Mouse (Mus musculus) megakaryocyte-erythroid progenitor cell, adult 5-6 weeks (primary cell): ENCODE measurements around the gene Cnot10. TPM values are rescaled to one million over a fixed set of nuclear protein-coding genes. Genes with fewer than 3 reads are reported as not detected.

Experiments
- ATAC-seq: replicated peaks from 2 replicates; pipeline ENCODE4 v1.8.0; 2016; ENCODE audit warnings: mild to moderate bottlenecking, inconsistent platforms; ENCODE audit not compliant: severe bottlenecking, poor library complexity, low FRiP score, low TSS enrichment
- total RNA-seq, 2 experiments: library from RNA; stranded (forward) in 1 of 2; stranded (reverse) in 1 of 2; fragments of 200-1000, 215-1000 nt in 1 of 2; fragments of >200 nt in 1 of 2; fragmentation: Nextera tagmentation in 1 of 2; gene quantifications; 2 replicates each; pipeline ENCODE4 v1.2.3; 2014 to 2017

Cnot10 gene
- total RNA-seq, 2 experiments from 2014 or later = 44.7 to 65.3 TPM

- no peak for ATAC-seq
These were observed 36.0 kb downstream of the Cnot10 start for GRCm38 (mm10) chr9:114603876-114604540.

GRCm38 (mm10) chr9:114601096-114601495 lies 38.9 kb downstream of the Cnot10 start:
- no peak for ATAC-seq

GRCm38 (mm10) chr9:114585017-114585345 lies 55.0 kb downstream of the Cnot10 start:
- peak; percentile 51; the same call in 1 of the 2 replicates for ATAC-seq

GRCm38 (mm10) chr9:114584183-114585016 lies 55.6 kb downstream of the Cnot10 start:
- ATAC-seq = peak; percentile 40; the same call in 1 of the 2 replicates

GRCm38 (mm10) chr9:114583812-114584182 lies 56.2 kb downstream of the Cnot10 start:
- ATAC-seq = peak; percentile 11; the same call in 1 of the 2 replicates

- ATAC-seq = peak; percentile 77
These were observed 61.3 kb downstream of the Cnot10 start for GRCm38 (mm10) chr9:114578646-114579045.

- ATAC-seq = no peak
These were observed 64.0 kb downstream of the Cnot10 start for GRCm38 (mm10) chr9:114576001-114576400.

GRCm38 (mm10) chr9:114573528-114573927 lies 66.5 kb downstream of the Cnot10 start:
- ATAC-seq = no peak

GRCm38 (mm10) chr9:114568682-114569474 lies 71.1 kb downstream of the Cnot10 start:
- no peak for ATAC-seq

GRCm38 (mm10) chr9:114564667-114565066 lies 75.3 kb downstream of the Cnot10 start:
- ATAC-seq = no peak

- no peak for ATAC-seq
These were observed 76.0 kb downstream of the Cnot10 start, which contains the start of gene Trim71 for GRCm38 (mm10) chr9:114563761-114564606. Trim71 (minus strand) TSS chr9:114564369.

- ATAC-seq = no peak
These were observed 76.8 kb downstream of the Cnot10 start for GRCm38 (mm10) chr9:114562919-114563751.

GRCm38 (mm10) chr9:114562031-114562918 lies 77.7 kb downstream of the Cnot10 start:
- no peak for ATAC-seq

GRCm38 (mm10) chr9:114561671-114561971 lies 78.4 kb downstream of the Cnot10 start:
- no peak for ATAC-seq

- ATAC-seq = no peak
These were observed 79.0 kb downstream of the Cnot10 start for GRCm38 (mm10) chr9:114560771-114561670.

- no peak for ATAC-seq
These were observed 79.8 kb downstream of the Cnot10 start for GRCm38 (mm10) chr9:114560141-114560540.

- ATAC-seq = no peak
These were observed 82.9 kb downstream of the Cnot10 start for GRCm38 (mm10) chr9:114557086-114557485.
